Mouse (Mus musculus): ENCODE data around the gene Nup153.

GRCm38 (mm10) chr13:46645476-46645875 is 82.3 kb downstream of the Nup153 start:
- TF ChIP-seq POLR2A (IDR thresholded peaks at IDR 0.05; ENCODE audit: insufficient read depth, low read depth, low read length), result no peak
- TF ChIP-seq CTCF (IDR thresholded peaks at IDR 0.05; ENCODE audit: insufficient read depth, low read depth, low read length), result no peak
